Mouse (Mus musculus) ovary, postnatal 36 days (tissue): ENCODE results near the gene Gm13278.
"Not testable (repeated sequence)": the region's sequence is repeated elsewhere in the genome, so short reads cannot be mapped to it uniquely, and the experiment has no call there.

ENCODE experiments used
- DNase-seq: peaks from one replicate; pipeline ENCODE4 v3.0.0; 2022; ENCODE audit warnings: low spot score, mixed read lengths

Gm13278 gene

GRCm38 (mm10) chr4:88793936-88794675 is 2.8 kb downstream of the Gm13278 start, which contains the start of gene Gm13275:
Gene Gm13275, plus strand, starts transcription at chr4:88794487.
- DNase-seq, result peak; percentile 71

GRCm38 (mm10) chr4:88797097-88797496 is 5.7 kb downstream of the Gm13278 start, which contains the start of gene Gm13279:
Gene Gm13279, plus strand, starts transcription at chr4:88797397.
- DNase-seq, result not testable (repeated sequence)

GRCm38 (mm10) chr4:88799365-88799764 is 8.0 kb downstream of the Gm13278 start, which contains the start of gene Gm13285:
Gene Gm13285, plus strand, starts transcription at chr4:88799665.
- not testable (repeated sequence) for DNase-seq

- not testable (repeated sequence) for DNase-seq
Observed at GRCm38 (mm10) chr4:88802954-88803353, 11.6 kb downstream of the Gm13278 start, which contains the start of gene Gm13287. Gene Gm13287, plus strand, starts transcription at chr4:88803254.

- not testable (repeated sequence) for DNase-seq
Observed at GRCm38 (mm10) chr4:88805231-88805630, 13.9 kb downstream of the Gm13278 start, which contains the start of gene Gm13288. Gene Gm13288, plus strand, starts transcription at chr4:88805531.

GRCm38 (mm10) chr4:88805761-88806160 is 14.4 kb downstream of the Gm13278 start:
- DNase-seq, result peak; percentile 49

GRCm38 (mm10) chr4:88815928-88816327 is 24.6 kb downstream of the Gm13278 start, which contains the start of gene Ifna7:
Gene Ifna7, plus strand, starts transcription at chr4:88816228.
- no peak for DNase-seq

- no peak for DNase-seq
Observed at GRCm38 (mm10) chr4:88819659-88820058, 28.3 kb downstream of the Gm13278 start, which contains the start of gene Ifna11. Gene Ifna11, plus strand, starts transcription at chr4:88819959.

- DNase-seq, result no peak
Observed at GRCm38 (mm10) chr4:88822995-88823394, 31.6 kb downstream of the Gm13278 start.

- DNase-seq, result not testable (repeated sequence)
Observed at GRCm38 (mm10) chr4:88827116-88827515, 35.8 kb downstream of the Gm13278 start, which contains the start of gene Ifna6. Gene Ifna6, plus strand, starts transcription at chr4:88827416.

- DNase-seq, result no peak
Observed at GRCm38 (mm10) chr4:88830523-88830922, 39.2 kb downstream of the Gm13278 start.

- not testable (repeated sequence) for DNase-seq
Observed at GRCm38 (mm10) chr4:88835225-88835624, 43.9 kb downstream of the Gm13278 start, which contains the start of gene Ifna5. Gene Ifna5, plus strand, starts transcription at chr4:88835525.

- DNase-seq, result no peak
Observed at GRCm38 (mm10) chr4:88838828-88839227, 47.5 kb downstream of the Gm13278 start.

GRCm38 (mm10) chr4:88840058-88840457 is 48.7 kb downstream of the Gm13278 start:
- no peak for DNase-seq

- DNase-seq, result no peak
Observed at GRCm38 (mm10) chr4:88841438-88841911, 50.1 kb downstream of the Gm13278 start, which contains the start of gene Ifna4. Gene Ifna4, plus strand, starts transcription at chr4:88841861.
